Mouse (Mus musculus) left cerebral cortex, adult 18-20 months (tissue): ENCODE data around the gene Psap. TPM values are rescaled to one million over a fixed set of nuclear protein-coding genes. Genes with fewer than 3 reads are reported as not detected.

Experiments
- DNase-seq, 2 experiments: peaks; one replicate each; pipeline ENCODE4 v3.0.0; 2021 to 2022; ENCODE audit warnings: low spot score in 2 of 2, mixed read lengths in 1 of 2
- total RNA-seq, 2 experiments: library from RNA; stranded (reverse); gene quantifications; 2 replicates each; pipeline ENCODE4 v1.2.3; 2021

Psap gene
- total RNA-seq, 2 experiments from 2014 or later: 1,592 to 1,629 TPM

- peak; percentile 26 to 40 for DNase-seq
Observed at GRCm38 (mm10) chr10:60346701-60347405, 69.4 kb downstream of the Psap start, which contains the start of gene Vsir. Vsir (plus strand) TSS chr10:60346851.

GRCm38 (mm10) chr10:60347768-60348610, 70.6 kb downstream of the Psap start:
- DNase-seq: no peak

- DNase-seq: no peak
Observed at GRCm38 (mm10) chr10:60349056-60349455, 71.6 kb downstream of the Psap start.

GRCm38 (mm10) chr10:60349644-60350043, 72.2 kb downstream of the Psap start:
- DNase-seq: no peak

- DNase-seq: no peak
Observed at GRCm38 (mm10) chr10:60350077-60350804, 72.8 kb downstream of the Psap start.

- peak; percentile 71 to 78 for DNase-seq
Observed at GRCm38 (mm10) chr10:60350805-60351167, 73.4 kb downstream of the Psap start.

- no peak for DNase-seq
Observed at GRCm38 (mm10) chr10:60351248-60351647, 73.8 kb downstream of the Psap start.

GRCm38 (mm10) chr10:60351761-60352455, 74.5 kb downstream of the Psap start:
- no peak for DNase-seq

Other genes starting within 250 kb of the Psap start
- 100 to 1,000 TPM; 536 to 539 TPM for gene Spock2, start 171.4 kb upstream of the Psap start, total RNA-seq
- gene Chst3, start 58.4 kb upstream of the Psap start, total RNA-seq: 1 to 10 TPM in 1 of 2 experiments, under 1 TPM in 1; 0.65 to 1.1 TPM
- 10 to 100 TPM; 19.7 to 20.8 TPM for gene Vsir, start 69.2 kb downstream of the Psap start, total RNA-seq
- not detected for gene Gm17455, start 122.1 kb downstream of the Psap start, total RNA-seq